Mouse (Mus musculus) ES-E14 (cell line): Measurements from ENCODE around the gene Aox4.

Source experiments
- CHD2 ChIP-seq: IDR thresholded peaks from 2 replicates; pipeline ENCODE4 v1.6.1; 2014; ENCODE audit warnings: mild to moderate bottlenecking, low read depth, low read length, inconsistent platforms
- HCFC1 ChIP-seq: IDR thresholded peaks from 2 replicates; pipeline ENCODE4 v1.6.1; 2012; ENCODE audit warnings: low read length, inconsistent platforms, borderline replicate concordance; ENCODE audit not compliant: insufficient read depth
- MAFK ChIP-seq: IDR thresholded peaks from 2 replicates; pipeline ENCODE4 v1.6.1; 2014; ENCODE audit warnings: mild to moderate bottlenecking, low read depth, low read length, inconsistent platforms; ENCODE audit not compliant: insufficient read depth
- ZC3H11A ChIP-seq: IDR thresholded peaks from 2 replicates; pipeline ENCODE4 v1.6.1; 2012; ENCODE audit warnings: low read depth, mild to moderate bottlenecking, inconsistent platforms, low read length, borderline replicate concordance
- ZNF384 ChIP-seq: IDR thresholded peaks from 2 replicates; pipeline ENCODE4 v1.6.1; 2012; ENCODE audit warnings: low read depth, low read length, inconsistent platforms

DNA sequence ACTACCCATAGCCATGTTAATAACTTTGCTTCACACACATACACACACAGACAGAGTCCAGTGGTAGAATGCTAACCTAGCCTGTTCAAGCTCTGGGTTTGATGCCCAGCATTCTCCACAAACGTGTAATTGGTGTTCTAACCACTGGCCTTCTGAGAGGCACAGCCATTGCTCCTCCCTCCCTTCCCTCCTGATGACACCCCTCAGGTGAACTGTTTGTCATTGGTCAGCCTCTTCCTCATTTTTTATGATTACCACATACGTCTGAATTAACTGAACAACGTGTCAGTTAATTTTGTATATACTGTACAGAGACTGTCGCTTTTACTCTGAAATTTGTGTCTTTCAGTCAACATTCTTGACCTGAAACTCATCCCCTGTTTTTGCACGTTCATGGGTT lies 84.5 kb downstream of the Aox4 start:
- no peak for TF ChIP-seq ZC3H11A
- TF ChIP-seq ZNF384: no peak
- TF ChIP-seq HCFC1: no peak
- TF ChIP-seq MAFK: no peak
- no peak for TF ChIP-seq CHD2
